Mouse (Mus musculus): Measurements from ENCODE around the gene Vmn1r148.
"Not testable (repeated sequence)": the region's sequence is repeated elsewhere in the genome, so short reads cannot be mapped to it uniquely, and the experiment has no call there.

Gene Vmn1r148

DNA sequence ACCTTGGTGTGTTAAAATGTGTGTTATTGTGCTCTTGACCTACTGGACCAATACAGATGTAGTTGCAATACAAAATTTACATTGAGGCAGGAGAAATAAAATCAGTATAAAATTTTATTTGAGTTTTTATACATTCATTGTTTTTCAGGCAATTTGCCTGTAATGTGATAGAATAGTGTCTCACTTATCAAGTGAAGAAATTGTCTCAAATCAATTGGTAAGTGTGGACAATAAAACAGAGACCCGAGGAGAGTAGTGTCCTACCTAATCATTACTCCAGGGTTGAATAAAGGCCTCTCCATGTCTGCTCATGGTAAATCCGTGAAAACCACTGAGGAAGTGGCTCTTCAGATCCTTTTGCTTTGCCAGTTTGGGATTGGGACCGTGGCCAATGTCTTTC is at the start of gene Vmn1r148:
Vmn1r148 (plus strand) TSS at position 301 of the 400 bp plus-strand sequence.
- DNase-seq, result not testable (repeated sequence)

DNA sequence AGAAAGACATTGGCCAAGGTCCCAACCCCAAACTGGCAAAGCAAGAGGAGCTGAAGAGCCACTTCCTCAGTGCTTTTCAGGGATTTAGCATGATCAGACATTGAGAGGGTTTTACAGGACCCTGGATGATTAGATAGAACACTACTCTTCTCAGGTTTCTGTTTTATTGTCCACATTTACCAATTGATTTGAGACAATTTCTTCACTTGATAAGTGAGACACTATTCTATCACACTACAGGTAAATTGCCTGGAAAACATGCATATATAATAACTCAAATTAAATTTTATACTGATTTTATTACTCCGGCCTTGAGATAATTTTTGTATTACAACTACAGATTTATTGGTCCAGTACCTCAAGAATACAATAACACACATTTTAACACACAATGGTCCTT is 42.4 kb upstream of the Vmn1r148 start, which contains the start of gene Gm8660:
Gm8660 (minus strand) TSS at position 101 of the 400 bp plus-strand sequence.
- DNase-seq, result not testable (repeated sequence)

DNA sequence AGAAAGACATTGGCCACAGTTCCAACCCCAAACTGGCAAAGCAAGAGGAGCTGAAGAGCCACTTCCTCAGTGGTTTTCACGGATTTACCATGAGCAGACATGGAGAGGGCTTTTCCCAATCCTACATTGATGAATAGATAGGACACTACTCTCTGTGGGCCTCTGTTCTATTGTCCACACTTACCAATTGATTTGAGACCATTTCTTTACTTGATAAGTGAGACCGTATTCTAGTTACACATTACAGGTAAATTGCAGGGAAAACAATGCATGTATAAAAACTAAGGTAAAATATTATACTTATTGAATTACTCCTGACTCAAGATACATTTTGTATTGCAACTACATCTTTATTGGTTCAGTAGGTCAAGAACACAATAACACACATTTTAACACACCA is 24.7 kb downstream of the Vmn1r148 start, which contains the start of gene Vmn1r149:
Vmn1r149 (minus strand) TSS at position 101 of the 400 bp plus-strand sequence.
- not testable (repeated sequence) for DNase-seq

DNA sequence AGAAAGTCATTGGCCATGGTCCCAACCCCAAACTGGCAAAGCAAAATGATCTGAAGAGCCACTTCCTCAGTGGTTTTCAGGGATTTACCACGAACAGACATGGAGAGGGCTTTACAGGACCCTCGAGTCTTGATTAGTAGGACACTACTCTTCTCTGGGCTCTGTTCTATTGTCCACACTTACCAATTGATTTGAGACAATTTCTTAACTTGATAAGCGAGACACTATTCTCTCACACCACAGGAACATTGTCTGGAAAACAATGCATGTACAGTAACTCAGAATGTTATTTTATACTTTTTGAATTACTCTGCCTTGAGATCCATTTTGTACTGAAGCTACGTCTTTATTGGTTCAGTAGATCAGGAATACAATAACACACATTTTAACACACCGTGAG is 50.6 kb downstream of the Vmn1r148 start, which contains the start of gene Gm10665:
Gm10665 (minus strand) TSS at position 101 of the 400 bp plus-strand sequence.
- not testable (repeated sequence) for DNase-seq

Measured in cerebellum, adult 9-11 months (tissue).